Mouse (Mus musculus) layer of hippocampus, postnatal 14 days (tissue): ENCODE results near the gene Ybx2. TPM values are rescaled to one million over a fixed set of nuclear protein-coding genes. Genes with fewer than 3 reads are reported as not detected.

Experiments
- DNase-seq, 2 experiments: peaks; one replicate each; pipeline ENCODE4 v3.0.0; 2021 to 2022; ENCODE audit warnings: low spot score in 2 of 2, mixed read lengths in 1 of 2
- long read RNA-seq, 2 experiments: library from polyadenylated mRNA; stranded (forward); transcript quantifications; one replicate each; pipeline ENCODE4 v2.0.0; 2021
- total RNA-seq, 2 experiments: library from RNA; stranded (reverse); gene quantifications; 2 replicates each; pipeline ENCODE4 v1.2.3; 2021

Gene Ybx2
- total RNA-seq: 1 to 10 TPM; 8.3 to 9.7 TPM
- long read RNA-seq, experiment 1, partial matches to known transcripts: 1 of 2 reads
- long read RNA-seq, experiment 1, other reads (novel, unspliced or antisense): 1 of 2 reads
- long read RNA-seq, experiment 2, partial matches to known transcripts: 1 of 2 reads
- long read RNA-seq, experiment 2, other reads (novel, unspliced or antisense): 1 of 2 reads

- DNase-seq: peak; percentile 76 to 87
Observed at GRCm38 (mm10) chr11:69935137-69935879, at the start of gene Ybx2. TSS of gene Ybx2 (plus strand) at chr11:69935796.

GRCm38 (mm10) chr11:69886907-69887635 lies 48.5 kb upstream of the Ybx2 start:
- no peak for DNase-seq

GRCm38 (mm10) chr11:69891482-69891881 lies 44.1 kb upstream of the Ybx2 start:
- peak in 1 of 2 experiments; percentile 56 for DNase-seq

- DNase-seq: no peak
Observed at GRCm38 (mm10) chr11:69894671-69895070, 40.9 kb upstream of the Ybx2 start.

DNA sequence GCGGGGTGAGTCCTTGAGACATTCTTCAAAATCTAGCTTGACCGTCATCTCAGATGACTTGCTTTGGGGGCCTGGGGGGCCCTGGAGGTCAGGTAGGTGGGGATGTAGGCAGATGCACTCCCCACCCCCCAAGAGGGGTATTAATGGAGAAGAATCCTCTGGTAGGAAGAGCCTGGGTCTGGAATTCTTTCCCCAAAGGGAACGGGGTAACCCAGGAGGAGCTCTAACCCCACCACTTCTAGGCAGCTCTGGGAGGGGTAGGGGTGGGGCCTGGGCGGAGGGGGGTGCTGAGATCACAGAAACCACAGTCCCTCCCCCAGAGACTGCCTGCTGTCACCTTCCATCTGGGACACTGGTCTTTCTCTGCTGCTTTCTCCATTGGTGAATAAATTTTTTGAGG lies 40.3 kb upstream of the Ybx2 start, which contains the start of gene Acap1:
Acap1 (minus strand) TSS at position 249 of the 400 bp plus-strand sequence.
- no peak for DNase-seq

GRCm38 (mm10) chr11:69899870-69900269 lies 35.7 kb upstream of the Ybx2 start:
- DNase-seq: no peak

DNA sequence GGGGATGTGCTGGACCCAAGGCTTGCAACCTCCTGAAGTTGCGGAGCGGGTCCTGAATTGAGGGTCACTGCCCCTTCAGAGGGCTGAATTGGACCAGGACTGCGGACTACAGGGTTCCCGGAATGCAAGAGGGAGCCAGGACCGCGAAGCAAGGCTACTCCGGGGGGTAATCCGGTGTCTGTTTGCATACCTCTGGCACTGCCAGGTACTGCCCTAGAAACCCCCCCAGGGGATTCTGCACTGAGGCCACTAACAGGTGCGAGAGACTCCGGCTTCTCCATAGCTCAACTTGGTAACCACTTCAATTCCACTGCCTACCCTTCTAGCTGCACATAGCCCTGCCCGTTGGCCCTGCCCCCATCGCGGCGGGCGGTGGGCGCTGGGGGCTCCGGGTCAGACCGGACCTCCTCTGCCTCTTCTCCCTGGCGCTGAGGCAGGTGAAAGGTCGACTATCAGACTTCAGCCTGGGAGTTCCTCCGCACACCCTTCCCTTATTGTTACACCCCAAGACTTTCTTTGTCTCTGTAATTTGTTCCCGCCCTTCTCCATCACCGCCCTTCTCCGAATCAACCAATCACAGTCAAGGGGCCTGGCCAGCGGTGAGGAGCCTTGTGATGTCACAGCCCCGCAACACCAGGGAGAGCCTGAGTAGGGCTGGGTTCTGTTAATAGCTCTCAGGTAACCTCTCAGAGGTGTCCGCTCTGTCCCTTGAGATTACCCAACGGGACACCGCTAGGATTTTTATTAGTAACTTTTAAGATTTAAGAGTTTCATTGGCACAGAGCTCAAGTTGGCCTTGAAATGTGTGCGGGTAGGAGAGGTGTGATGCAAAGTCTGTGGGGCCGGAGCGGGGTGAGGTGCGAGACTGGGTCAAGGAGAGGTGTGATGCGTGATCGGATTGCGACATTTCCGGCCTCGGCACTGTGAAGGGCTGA lies 34.9 kb upstream of the Ybx2 start, which contains the start of the genes 2810408A11Rik and Neurl4:
2810408A11Rik (minus strand) TSS at position 517 of the 935 bp plus-strand sequence.
Neurl4 (plus strand) TSS at position 602 of the 935 bp plus-strand sequence.
- DNase-seq: peak; percentile 83 to 93

- DNase-seq: peak; percentile 96 to 98
Observed at GRCm38 (mm10) chr11:69901406-69901846, 34.2 kb upstream of the Ybx2 start.

- no peak for DNase-seq
Observed at GRCm38 (mm10) chr11:69901993-69902392, 33.6 kb upstream of the Ybx2 start.

DNA sequence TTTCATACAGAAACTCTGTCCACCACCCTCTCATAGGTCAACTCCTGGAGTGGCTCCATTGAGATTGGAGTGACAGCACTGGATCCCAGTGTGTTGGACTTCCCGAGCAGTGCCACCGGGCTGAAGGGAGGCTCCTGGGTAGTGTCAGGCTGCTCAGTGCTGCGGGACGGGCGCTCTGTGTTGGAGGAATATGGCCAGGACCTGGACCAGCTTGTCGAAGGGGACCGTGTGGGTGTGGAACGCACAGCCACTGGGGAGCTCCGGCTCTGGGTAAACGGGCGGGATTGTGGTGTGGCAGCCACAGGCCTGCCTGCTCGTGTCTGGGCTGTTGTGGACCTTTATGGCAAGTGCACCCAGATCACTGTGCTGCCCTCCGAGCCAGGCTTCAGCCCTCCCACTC lies 32.6 kb upstream of the Ybx2 start:
- no peak for DNase-seq

- DNase-seq: no peak
Observed at GRCm38 (mm10) chr11:69904311-69904710, 31.3 kb upstream of the Ybx2 start.

GRCm38 (mm10) chr11:69908645-69909044 lies 27.0 kb upstream of the Ybx2 start:
- DNase-seq: no peak

GRCm38 (mm10) chr11:69909174-69909573 lies 26.4 kb upstream of the Ybx2 start:
- DNase-seq: no peak

GRCm38 (mm10) chr11:69910177-69910576 lies 25.4 kb upstream of the Ybx2 start:
- DNase-seq: no peak

DNA sequence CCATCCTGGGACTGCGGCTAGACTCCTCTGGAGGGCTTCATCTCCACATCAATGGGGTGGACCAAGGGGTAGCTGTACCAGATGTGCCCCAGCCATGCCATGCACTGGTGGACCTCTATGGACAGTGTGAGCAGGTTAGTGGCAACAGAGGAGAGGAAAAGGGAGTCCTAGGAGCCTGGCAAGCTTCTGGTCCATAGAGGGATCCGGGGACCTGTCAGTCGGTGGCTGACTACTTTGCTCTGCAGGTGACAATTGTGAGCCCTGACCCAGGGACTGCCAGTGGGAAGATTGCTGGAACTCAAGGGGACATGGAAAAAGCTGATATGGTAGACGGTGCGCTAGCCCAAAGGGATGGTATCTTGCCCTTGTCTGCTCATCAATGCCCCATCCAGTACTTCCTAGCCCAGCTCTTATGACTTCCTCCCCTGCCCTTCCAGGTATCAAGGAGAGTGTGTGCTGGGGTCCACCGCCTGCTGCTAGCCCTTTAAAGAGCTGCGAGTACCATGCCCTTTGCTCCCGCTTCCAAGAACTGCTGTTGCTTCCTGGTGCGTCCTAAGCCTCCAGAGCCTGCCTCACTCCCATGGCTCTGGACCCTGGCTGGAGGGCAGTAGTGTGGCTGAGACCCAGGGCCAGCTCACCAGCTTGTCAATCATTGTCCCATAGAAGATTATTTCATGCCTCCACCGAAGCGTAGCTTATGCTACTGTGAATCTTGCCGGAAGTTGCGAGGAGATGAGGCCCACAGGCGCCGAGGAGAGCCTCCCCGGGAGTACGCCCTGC lies 24.6 kb upstream of the Ybx2 start:
- no peak for DNase-seq

GRCm38 (mm10) chr11:69911701-69912100 lies 23.9 kb upstream of the Ybx2 start:
- no peak for DNase-seq

DNA sequence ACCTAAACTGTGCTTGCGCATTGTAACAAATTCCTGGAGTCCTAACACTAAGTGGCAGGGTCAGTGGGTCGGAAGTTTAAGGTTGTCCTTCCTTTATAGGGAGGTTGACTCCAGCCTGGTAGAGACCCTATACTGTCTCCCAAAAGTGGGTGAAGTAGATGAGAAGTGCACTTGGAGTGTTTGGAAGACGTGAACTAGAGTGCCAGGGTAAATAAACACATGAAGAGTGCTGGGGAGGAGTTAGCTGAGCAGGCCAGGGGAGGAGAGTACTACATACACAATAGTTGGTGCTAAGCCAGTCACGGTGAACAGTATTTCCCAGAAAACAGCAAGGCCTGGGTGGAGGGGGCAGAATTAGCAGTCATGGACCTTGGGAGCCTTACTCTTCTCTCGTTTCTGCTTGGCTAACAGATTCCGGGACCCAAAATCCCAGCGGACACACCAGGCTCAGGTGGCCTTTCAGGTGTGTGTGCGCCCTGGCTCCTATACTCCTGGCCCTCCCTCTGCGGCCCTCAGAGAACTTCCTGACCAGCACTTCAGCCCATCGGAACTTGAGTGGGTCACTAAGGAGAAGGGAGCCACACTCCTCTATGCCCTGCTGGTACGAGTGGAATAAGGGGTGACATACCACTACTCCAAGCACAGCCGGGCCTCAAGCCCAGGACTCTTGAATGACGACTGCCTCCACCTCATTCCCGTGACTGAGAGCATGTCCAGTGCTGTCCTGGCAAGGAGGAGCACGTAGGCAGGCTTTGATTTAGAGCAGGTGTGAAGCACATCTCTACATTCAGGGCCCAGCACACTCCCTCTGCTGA lies 22.7 kb upstream of the Ybx2 start:
- DNase-seq: no peak

GRCm38 (mm10) chr11:69913554-69914371 lies 21.8 kb upstream of the Ybx2 start, which contains the start of gene Gps2:
TSS of gene Gps2 (plus strand) at chr11:69913888.
- DNase-seq: peak; percentile 93 to 95
